Mouse (Mus musculus): ENCODE data around the gene Dach1.

Dach1 gene

DNA sequence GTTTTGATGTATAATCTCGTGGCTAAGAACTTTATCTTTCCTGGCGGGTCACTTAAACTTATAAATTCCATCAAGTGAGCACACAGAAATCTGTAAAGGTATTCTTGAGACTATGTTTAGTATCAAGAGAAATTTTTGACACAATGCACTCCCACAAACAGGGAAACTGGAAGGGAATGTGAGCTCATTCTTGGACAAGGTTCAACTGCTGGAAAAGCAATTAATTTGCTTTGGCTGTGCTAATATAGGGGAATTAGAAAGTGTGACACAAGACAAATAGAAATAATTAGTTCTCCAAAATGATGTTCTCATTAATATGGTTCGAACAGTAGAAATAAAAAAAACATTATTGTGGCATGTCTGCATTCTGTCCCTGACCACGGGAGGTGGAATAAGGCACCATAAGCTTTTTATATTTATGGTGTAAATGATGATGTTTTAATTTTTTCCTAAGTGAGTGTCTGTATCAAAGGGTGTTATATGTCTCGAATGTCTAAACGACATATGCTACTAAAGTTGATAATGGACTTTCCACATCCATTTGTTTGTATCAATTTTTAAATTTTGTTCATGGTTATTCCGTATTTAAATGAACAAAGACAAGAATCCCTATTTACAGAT lies 354.9 kb downstream of the Dach1 start:
- no peak for DNase-seq

DNA sequence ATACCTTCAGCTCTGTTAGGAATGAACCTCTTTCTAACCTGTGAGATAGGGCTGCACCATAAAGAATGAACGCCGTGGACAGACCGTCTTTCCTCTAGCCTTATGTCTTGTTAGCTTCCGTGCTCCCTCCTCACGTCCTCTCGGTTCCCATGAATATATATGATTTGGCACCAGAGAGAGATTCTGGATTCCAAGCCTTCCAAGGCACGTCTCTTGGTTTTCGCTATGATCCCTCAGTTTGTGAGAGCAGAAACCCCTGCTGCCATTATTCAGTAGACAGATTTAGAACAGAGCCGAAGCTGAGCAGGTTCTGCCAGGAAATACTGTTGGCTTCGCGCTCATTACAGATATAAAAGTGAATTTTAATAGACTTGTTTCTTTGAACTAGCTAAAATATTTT lies 356.0 kb downstream of the Dach1 start:
- DNase-seq: no peak

DNA sequence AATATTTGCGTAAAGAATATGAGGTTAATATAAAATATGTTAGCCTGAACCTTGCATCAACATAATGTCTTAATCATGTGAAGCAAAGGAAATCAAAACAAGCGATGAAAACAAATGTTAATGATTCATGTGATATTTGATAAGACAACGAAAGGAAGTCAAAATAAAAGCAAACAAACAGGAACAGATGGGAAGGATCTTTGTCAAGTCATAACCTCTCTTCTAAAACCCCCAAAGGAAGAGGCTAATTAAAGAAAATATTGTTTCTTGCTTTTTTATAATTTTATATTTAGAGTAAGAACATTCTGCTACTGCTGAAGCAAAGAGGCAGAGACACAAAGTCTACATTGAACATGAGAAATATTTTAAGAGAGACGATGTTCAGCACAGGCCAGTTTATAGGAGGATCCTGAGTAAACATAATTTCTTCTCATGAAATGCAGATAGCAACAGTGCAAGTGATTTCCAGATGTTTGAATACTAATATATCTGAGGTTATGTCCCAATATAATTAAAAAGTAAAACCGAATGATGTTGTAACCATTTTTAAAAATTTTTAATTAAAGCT lies 374.1 kb downstream of the Dach1 start:
- no peak for DNase-seq

DNA sequence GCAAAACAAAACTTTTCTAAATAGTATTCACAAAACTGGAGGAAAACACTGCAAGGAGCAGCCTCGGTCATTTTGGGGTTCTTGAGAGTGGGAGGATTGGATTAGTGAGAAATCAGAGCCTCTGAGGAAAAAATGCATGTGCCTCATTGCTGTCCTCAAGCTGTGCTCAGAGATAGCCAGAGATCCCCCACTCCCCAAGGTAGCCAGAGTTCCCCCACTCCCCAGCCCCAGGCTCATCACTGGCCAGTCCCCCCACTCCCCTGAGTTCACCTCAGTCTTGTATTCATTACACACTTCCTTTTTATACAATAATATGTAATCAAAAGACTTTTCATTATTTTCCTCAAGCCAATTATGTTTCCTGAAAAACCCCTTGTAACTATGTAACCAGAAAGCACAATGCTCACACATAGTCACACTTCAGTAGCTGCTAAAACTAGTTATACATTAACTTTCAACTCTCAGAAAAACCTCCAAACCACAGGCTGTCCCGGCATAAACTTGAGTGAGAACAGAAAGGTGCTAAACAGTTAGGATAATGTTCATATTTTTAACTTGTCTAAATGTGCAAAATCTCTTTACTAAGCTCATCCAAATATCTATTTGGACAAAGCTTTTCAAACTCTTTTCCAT lies 395.3 kb downstream of the Dach1 start:
- DNase-seq: no peak

DNA sequence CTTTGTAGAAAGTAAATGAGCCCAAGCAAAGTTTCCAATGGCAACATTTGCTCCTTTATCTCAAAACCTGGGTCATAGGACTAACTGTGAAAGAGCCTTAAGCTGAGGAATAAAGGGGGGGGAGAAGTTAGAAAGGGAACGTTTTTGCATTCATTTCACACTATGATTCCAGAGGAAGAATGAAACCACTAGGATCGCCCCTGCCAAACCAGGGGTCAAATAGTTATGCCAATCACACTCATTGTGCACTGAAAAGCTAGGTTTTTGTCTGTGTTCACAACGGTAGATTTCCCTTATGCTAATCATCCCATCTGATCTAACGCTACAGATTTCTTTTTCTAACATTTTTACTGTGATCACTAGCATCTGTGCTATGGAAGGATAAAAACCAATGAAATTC lies 415.2 kb downstream of the Dach1 start:
- no peak for DNase-seq

DNA sequence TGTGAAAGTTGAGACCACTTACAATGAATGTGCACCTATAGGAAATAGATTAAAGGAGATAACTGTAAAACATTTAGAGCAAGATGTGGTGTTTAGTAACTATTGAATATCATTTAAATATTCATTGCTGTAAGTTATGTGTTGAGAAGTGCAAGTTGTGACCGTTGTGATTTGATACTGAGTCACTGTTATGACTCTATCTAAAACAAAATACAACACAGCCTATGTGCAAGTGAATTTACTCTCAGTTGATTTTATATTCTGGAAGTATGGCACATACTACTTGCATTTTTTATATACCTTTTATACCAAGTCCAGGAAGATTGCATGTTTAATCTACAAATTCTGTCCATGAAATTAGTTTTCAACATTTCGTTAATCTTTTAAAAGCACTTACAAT lies 415.6 kb downstream of the Dach1 start:
- no peak for DNase-seq

DNA sequence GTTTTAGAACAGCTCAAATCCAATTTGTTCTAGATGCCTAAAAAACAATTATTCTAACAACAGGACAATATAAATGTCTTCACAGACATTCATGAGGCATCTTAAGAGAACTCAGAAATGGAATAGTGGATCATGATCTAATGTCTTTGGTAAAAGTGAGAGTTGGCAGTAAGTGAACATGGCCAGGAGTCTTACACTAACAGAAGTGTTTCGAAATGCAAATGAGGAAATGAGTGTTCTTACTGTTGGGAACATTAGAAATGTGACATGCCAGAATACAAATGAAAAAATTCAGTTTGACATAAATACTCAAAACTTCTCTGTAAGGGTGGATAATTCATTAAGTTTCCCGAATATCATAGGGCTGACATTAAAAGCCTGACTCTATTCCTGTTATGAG lies 426.3 kb downstream of the Dach1 start:
- no peak for DNase-seq

DNA sequence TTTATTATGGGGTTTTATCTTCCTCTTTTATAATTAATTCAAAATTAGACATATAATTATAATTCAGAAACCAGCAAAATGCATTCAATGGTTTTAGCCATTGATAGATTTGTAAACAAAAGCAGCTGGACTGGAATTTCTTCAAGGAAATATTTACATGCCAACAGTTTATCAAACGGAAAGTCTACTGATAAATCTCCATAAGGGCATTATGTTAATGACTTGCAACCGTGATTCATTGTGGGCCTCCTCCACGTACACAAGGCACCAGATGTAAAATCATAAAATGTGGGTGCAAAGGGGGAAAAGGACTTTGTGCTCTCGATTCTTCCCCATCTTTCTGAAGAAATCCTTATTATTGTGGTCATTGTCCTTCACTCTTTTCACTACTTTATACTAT lies 426.8 kb downstream of the Dach1 start:
- DNase-seq: no peak

All from right cerebral cortex, postnatal 14 days (tissue).